Mouse (Mus musculus) intestine, embryonic 14.5 days (tissue): ENCODE measurements around the gene Mrps31. TPM values are rescaled to one million over a fixed set of nuclear protein-coding genes. Genes with fewer than 3 reads are reported as not detected.

Experiments used
- ATAC-seq: fragments of 200-750 bp; cut with Nextera tagmentation; replicated peaks from 2 replicates; pipeline ENCODE4 v1.8.0; 2017; ENCODE audit warnings: low read depth, moderate number of reproducible peaks, moderate TSS enrichment, moderate library complexity; ENCODE audit not compliant: low FRiP score, low TSS enrichment
- DNase-seq: peaks from one replicate; pipeline ENCODE4 v3.0.0-alpha.2; 2018; ENCODE audit warnings: low spot score
- H3K27ac ChIP-seq: fragments of 300-500 bp; sonication (generic); 2 replicates; pipeline ENCODE4 v1.5.1; 2014; ENCODE audit warnings: low read depth, mild to moderate bottlenecking, control low read depth
- H3K27me3 ChIP-seq: fragments of 300-500 bp; sonication (generic); replicated peaks from 2 replicates; pipeline ENCODE4 v1.6.1; 2014; ENCODE audit warnings: low read length, control low read depth; ENCODE audit not compliant: control insufficient read depth, insufficient read depth
- H3K36me3 ChIP-seq: fragments of 300-500 bp; sonication (generic); 2 replicates; pipeline ENCODE4 v1.6.1; 2014; ENCODE audit warnings: low read length, control low read depth; ENCODE audit not compliant: control insufficient read depth, insufficient read depth
- H3K4me1 ChIP-seq: fragments of 300-500 bp; sonication (generic); replicated peaks from 2 replicates; pipeline ENCODE4 v1.6.1; 2014; ENCODE audit warnings: low read length, control low read depth, mixed read lengths; ENCODE audit not compliant: control insufficient read depth, insufficient read depth
- H3K4me2 ChIP-seq: fragments of 300-500 bp; sonication (generic); 2 replicates; pipeline ENCODE4 v1.6.1; 2014; ENCODE audit warnings: low read length
- H3K4me3 ChIP-seq: fragments of 300-500 bp; sonication (generic); 2 replicates; pipeline ENCODE4 v1.5.1; 2014; ENCODE audit warnings: low read depth, low read length, control low read depth, mixed read lengths
- H3K9ac ChIP-seq: fragments of 300-500 bp; sonication (generic); 2 replicates; pipeline ENCODE4 v1.6.1; 2014; ENCODE audit warnings: mild to moderate bottlenecking, low read length
- H3K9me3 ChIP-seq: fragments of 300-500 bp; sonication (generic); 2 replicates; pipeline ENCODE4 v1.6.1; 2016; ENCODE audit warnings: low read length, control low read depth; ENCODE audit not compliant: control insufficient read depth
- whole genome bisulfite sequencing: fragments of 180-500 bp; shearing (Covaris S2); extraction: QIAGEN DNeasy Blood & Tissue Kit; methylation state at CpG from one replicate; pipeline ENCODE4 v1.1.7; 2014; 5-methylcytosine and 5-hydroxymethylcytosine counted together
- polyA plus RNA-seq: library from polyadenylated mRNA; unstranded; fragments of >200 nt; fragmentation: Nextera tagmentation; extraction: Ambion mirVana; gene quantifications from 2 replicates; pipeline ENCODE4 v1.2.1, GENCODE M21; 2014

The Mrps31 gene
- polyA plus RNA-seq, 1 experiment from 2014 or later = 59.8 TPM

- 18% methylated on average over 16 of the region's 16 CpGs for WGBS
- Histone ChIP-seq H3K27ac (no peak overlapping the region), H3K4me1 (peaks cover 8% of the 10 kb centered on the region), H3K4me3 (peak overlapping the region; percentile 78), H3K9ac (peak overlapping the region; percentile 94), H3K4me2 (peak overlapping the region; percentile 90), H3K9me3 (no peaks in the 10 kb centered on the region), H3K36me3 (peaks cover 11% of the 10 kb centered on the region; the same call in 1 of the 2 replicates), H3K27me3 (no peaks in the 10 kb centered on the region)
- ATAC-seq (no peak; the same call in none of the 2 replicates), DNase-seq (no peak)
Measured at GRCm38 (mm10) chr8:22410688-22411281, 376 bp upstream of the Mrps31 start.

GRCm38 (mm10) chr8:22411971-22412370 lies 810 bp downstream of the Mrps31 start:
- DNase-seq (peak; percentile 50), ATAC-seq (no peak)
- H3K4me1 ChIP-seq = peaks cover 8% of the 10 kb centered on the region
- H3K9ac ChIP-seq = peak overlapping the region; percentile 94
- 15% methylated on average over 8 of the region's 8 CpGs for WGBS
- H3K36me3 ChIP-seq = peaks cover 22% of the 10 kb centered on the region; the same call in 1 of the 2 replicates
- H3K9me3 ChIP-seq = no peaks in the 10 kb centered on the region
- H3K4me2 ChIP-seq = peak overlapping the region; percentile 90
- no peaks in the 10 kb centered on the region for H3K27me3 ChIP-seq
- H3K4me3 ChIP-seq = peak overlapping the region; percentile 78
- no peak overlapping the region for H3K27ac ChIP-seq

Other genes starting within 250 kb of the Mrps31 start
- gene Nek3, start 244.9 kb upstream of the Mrps31 start, polyA plus RNA-seq = 4.4 and 5.6 TPM in 2 replicates
- 50.9 and 54.9 TPM in 2 replicates for gene Ckap2, start 225.5 kb upstream of the Mrps31 start, polyA plus RNA-seq
- gene Vps36, start 218.6 kb upstream of the Mrps31 start, polyA plus RNA-seq = 41.3 and 47.6 TPM in 2 replicates
- 9.1 TPM in 2 replicates for gene Thsd1, start 184.0 kb upstream of the Mrps31 start, polyA plus RNA-seq
- not detected in 2 replicates for gene Tpte, start 127.9 kb upstream of the Mrps31 start, polyA plus RNA-seq
- 49.4 and 53.8 TPM in 2 replicates for gene Slc25a15, start 12.8 kb upstream of the Mrps31 start, polyA plus RNA-seq